Mouse (Mus musculus) lung, embryonic 14.5 days (tissue): ENCODE measurements at regions not wholly inside any gene's neighbourhood (a gene's known extent, or its start where the extent isn't known, plus 50 kb on each side); places are given as distances from the start of the nearest gene placed in this dataset.
"Not testable (repeated sequence)": the region's sequence is repeated elsewhere in the genome, so short reads cannot be mapped to it uniquely, and the experiment has no call there.

Experiments
- ATAC-seq: fragments of 200-750 bp; cut with Nextera tagmentation; 2 replicates; pipeline ENCODE4 v1.8.0; 2017; ENCODE audit warnings: mild to moderate bottlenecking, moderate TSS enrichment, moderate library complexity; ENCODE audit not compliant: insufficient read depth
- DNase-seq: peaks from one replicate; pipeline ENCODE4 v3.0.0-alpha.2; 2015
- H3K27ac ChIP-seq: fragments of 300-500 bp; sonication (generic); 2 replicates; pipeline ENCODE4 v1.5.1; 2014; ENCODE audit warnings: low read depth, mild to moderate bottlenecking, moderate library complexity
- H3K27me3 ChIP-seq: fragments of 300-500 bp; sonication (generic); 2 replicates; pipeline ENCODE4 v1.6.1; 2014; ENCODE audit warnings: low read length, control low read depth; ENCODE audit not compliant: insufficient read depth
- H3K36me3 ChIP-seq: fragments of 300-500 bp; sonication (generic); 2 replicates; pipeline ENCODE4 v1.6.1; 2014; ENCODE audit warnings: control low read depth; ENCODE audit not compliant: insufficient read depth
- H3K4me1 ChIP-seq: fragments of 300-500 bp; sonication (generic); 2 replicates; pipeline ENCODE4 v1.6.1; 2014; ENCODE audit warnings: antibody characterized with exemption, control low read depth; ENCODE audit not compliant: insufficient read depth
- H3K4me2 ChIP-seq: fragments of 300-500 bp; sonication (generic); 2 replicates; pipeline ENCODE4 v1.6.1; 2014; ENCODE audit warnings: mild to moderate bottlenecking
- H3K4me3 ChIP-seq: fragments of 300-500 bp; sonication (generic); 2 replicates; pipeline ENCODE4 v1.5.1; 2014; ENCODE audit warnings: low read depth, low read length
- H3K9ac ChIP-seq: fragments of 300-500 bp; sonication (generic); 2 replicates; pipeline ENCODE4 v1.6.1; 2014
- H3K9me3 ChIP-seq: fragments of 300-500 bp; sonication (generic); 2 replicates; pipeline ENCODE4 v1.6.1; 2016; ENCODE audit warnings: low read depth, low read length, control low read depth
- CTCF ChIP-seq: IDR thresholded peaks from 2 replicates; pipeline ENCODE4 v1.5.1; 2016; ENCODE audit warnings: antibody characterized with exemption, low read depth
- WGBS: fragments of 180-500 bp; shearing (Covaris S2); extraction: QIAGEN DNeasy Blood & Tissue Kit; methylation state at CpG from one replicate; pipeline ENCODE4 v1.1.7; 2014; 5-methylcytosine and 5-hydroxymethylcytosine counted together

DNA sequence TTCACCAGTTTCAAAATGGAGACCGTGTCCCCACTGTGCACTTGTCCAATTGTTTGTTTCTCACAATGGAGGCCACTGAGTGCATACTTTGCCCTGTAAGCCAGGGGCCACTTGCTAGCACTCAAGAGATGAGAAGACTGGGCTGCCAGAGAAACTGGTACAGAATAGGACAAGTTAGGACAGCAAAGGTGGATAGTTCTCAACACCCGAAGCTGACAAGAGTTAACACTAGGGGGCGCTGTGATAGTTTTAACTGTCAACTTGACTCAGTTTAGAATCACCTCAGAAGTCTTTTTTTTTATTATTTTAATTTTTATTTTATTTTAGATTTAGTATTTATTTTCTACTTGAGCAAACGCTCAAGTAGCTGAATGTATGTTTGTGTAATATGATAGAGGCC, 188.2 kb upstream of the Asap2 start:
- H3K9me3 ChIP-seq, H3K4me3 ChIP-seq, H3K27ac ChIP-seq, H3K4me1 ChIP-seq, H3K36me3 ChIP-seq, ATAC-seq, H3K27me3 ChIP-seq, DNase-seq, H3K9ac ChIP-seq, H3K4me2 ChIP-seq: not testable (repeated sequence)
- WGBS, result 61% methylated on average over 3 of the region's 4 CpGs

- not testable (repeated sequence) for H3K27ac ChIP-seq, H3K27me3 ChIP-seq, H3K9me3 ChIP-seq, H3K36me3 ChIP-seq, ATAC-seq, H3K4me1 ChIP-seq, H3K4me2 ChIP-seq, H3K4me3 ChIP-seq, DNase-seq, H3K9ac ChIP-seq
- 95% methylated on average over 5 of the region's 5 CpGs for WGBS
Observed at GRCm38 (mm10) chr12:20805466-20805865, 184.8 kb upstream of the Asap2 start.

- Histone ChIP-seq H3K36me3 (no peaks in the 10 kb centered on the region), H3K4me2 (no peak overlapping the region), H3K4me1 (no peaks in the 10 kb centered on the region), H3K27me3 (no peaks in the 10 kb centered on the region), H3K4me3 (no peak overlapping the region), H3K9ac (no peak overlapping the region), H3K27ac (no peak overlapping the region), H3K9me3 (peaks cover 7% of the 10 kb centered on the region; the same call in 1 of the 2 replicates)
- WGBS, result 85% methylated on average over 2 of the region's 2 CpGs
- TF ChIP-seq CTCF, result no peak
- ATAC-seq (no peak), DNase-seq (no peak)
Observed at GRCm38 (mm10) chr12:20806681-20807080, 183.6 kb upstream of the Asap2 start.

- H3K4me3 ChIP-seq, H3K9ac ChIP-seq, DNase-seq, ATAC-seq, H3K27ac ChIP-seq, H3K36me3 ChIP-seq, H3K4me2 ChIP-seq, H3K4me1 ChIP-seq, H3K27me3 ChIP-seq: not testable (repeated sequence)
- WGBS, result 77% methylated on average over 6 of the region's 6 CpGs
- peaks cover 20% of the 10 kb centered on the region; the same call in 1 of the 2 replicates for H3K9me3 ChIP-seq
Observed at GRCm38 (mm10) chr12:20813836-20814235, 176.4 kb upstream of the Asap2 start.

- peak overlapping the region; percentile 38 for H3K4me3 ChIP-seq
- 0 out of 2 replicates have a peak, but pooled peaks have one; percentile 24 for ATAC-seq
- not testable (repeated sequence) for H3K9ac ChIP-seq, H3K36me3 ChIP-seq, H3K27me3 ChIP-seq, H3K27ac ChIP-seq, H3K4me1 ChIP-seq, DNase-seq
- H3K4me2 ChIP-seq, result peak overlapping the region; percentile 45
- H3K9me3 ChIP-seq, result peaks cover 16% of the 10 kb centered on the region; the same call in 1 of the 2 replicates
- 19% methylated on average over 40 of the region's 40 CpGs for WGBS
Observed at GRCm38 (mm10) chr12:20815121-20815520, 175.1 kb upstream of the Asap2 start.

GRCm38 (mm10) chr12:20815599-20815998, 174.7 kb upstream of the Asap2 start:
- DNase-seq (peak; percentile 64), ATAC-seq (peak; percentile 93)
- 13% methylated on average over 32 of the region's 38 CpGs for WGBS
- H3K9me3 ChIP-seq, result peaks cover 15% of the 10 kb centered on the region; the same call in 1 of the 2 replicates
- H3K36me3 ChIP-seq, result no peaks in the 10 kb centered on the region
- H3K9ac ChIP-seq, result no peak overlapping the region
- H3K27ac ChIP-seq, result no peak overlapping the region
- no peaks in the 10 kb centered on the region for H3K4me1 ChIP-seq
- H3K4me3 ChIP-seq, result peak overlapping the region; percentile 38
- H3K27me3 ChIP-seq, result no peaks in the 10 kb centered on the region
- no peak for TF ChIP-seq CTCF
- peak overlapping the region; percentile 45 for H3K4me2 ChIP-seq

GRCm38 (mm10) chr12:20843661-20844320, 146.5 kb upstream of the Asap2 start:
- 69% methylated on average over 4 of the region's 4 CpGs for WGBS
- not testable (repeated sequence) for H3K4me1 ChIP-seq, H3K9ac ChIP-seq, H3K4me2 ChIP-seq, DNase-seq, H3K27me3 ChIP-seq, H3K27ac ChIP-seq, H3K36me3 ChIP-seq, ATAC-seq, H3K4me3 ChIP-seq, H3K9me3 ChIP-seq

- H3K27ac ChIP-seq, H3K4me3 ChIP-seq, H3K27me3 ChIP-seq, H3K36me3 ChIP-seq, ATAC-seq, H3K9ac ChIP-seq, H3K4me1 ChIP-seq, H3K9me3 ChIP-seq: not testable (repeated sequence)
- peak; percentile 53 for TF ChIP-seq CTCF
- 61% methylated on average over 7 of the region's 7 CpGs for WGBS
- peak overlapping the region; percentile 37 for H3K4me2 ChIP-seq
- peak; percentile 77 for DNase-seq
Observed at GRCm38 (mm10) chr12:20844873-20845272, 145.4 kb upstream of the Asap2 start.
